Mouse (Mus musculus) limb, embryonic 15.5 days (tissue): ENCODE results near the gene Pon1. TPM values are rescaled to one million over a fixed set of nuclear protein-coding genes. Genes with fewer than 3 reads are reported as not detected.
"Not testable (repeated sequence)": the region's sequence is repeated elsewhere in the genome, so short reads cannot be mapped to it uniquely, and the experiment has no call there.

Source experiments
- ATAC-seq: fragments of 200-750 bp; cut with Nextera tagmentation; 2 replicates; pipeline ENCODE4 v1.8.0; 2017; ENCODE audit warnings: low read depth, moderate TSS enrichment; ENCODE audit not compliant: insufficient number of reproducible peaks, low FRiP score, low TSS enrichment
- H3K27ac ChIP-seq: fragments of 300-500 bp; sonication (generic); 2 replicates; pipeline ENCODE4 v1.5.1; 2015; ENCODE audit warnings: moderate library complexity, mild to moderate bottlenecking, inconsistent platforms
- H3K27me3 ChIP-seq: fragments of 300-500 bp; sonication (generic); 2 replicates; pipeline ENCODE4 v1.6.1; 2015; ENCODE audit warnings: inconsistent platforms
- H3K36me3 ChIP-seq: fragments of 300-500 bp; sonication (generic); 2 replicates; pipeline ENCODE4 v1.6.1; 2015; ENCODE audit warnings: inconsistent platforms
- H3K4me1 ChIP-seq: fragments of 300-500 bp; sonication (generic); 2 replicates; pipeline ENCODE4 v1.6.1; 2015; ENCODE audit warnings: inconsistent platforms
- H3K4me2 ChIP-seq: fragments of 300-500 bp; sonication (generic); 2 replicates; pipeline ENCODE4 v1.6.1; 2015; ENCODE audit warnings: mild to moderate bottlenecking, inconsistent platforms
- H3K4me3 ChIP-seq: fragments of 300-500 bp; sonication (generic); 2 replicates; pipeline ENCODE4 v1.5.1; 2015; ENCODE audit warnings: mild to moderate bottlenecking, inconsistent platforms
- H3K9ac ChIP-seq: fragments of 300-500 bp; sonication (generic); 2 replicates; pipeline ENCODE4 v1.6.1; 2015; ENCODE audit warnings: inconsistent platforms
- H3K9me3 ChIP-seq: fragments of 300-500 bp; sonication (generic); 2 replicates; pipeline ENCODE4 v1.6.1; 2016; ENCODE audit warnings: inconsistent platforms
- WGBS: fragments of 180-500 bp; shearing (Covaris S2); methylation state at CpG from one replicate; pipeline ENCODE4 v1.1.7; 2015; 5-methylcytosine and 5-hydroxymethylcytosine counted together
- polyA plus RNA-seq: library from polyadenylated mRNA; unstranded; fragments of >200 nt; fragmentation: Nextera tagmentation; extraction: Ambion mirVana; gene quantifications from 2 replicates; pipeline ENCODE4 v1.2.1, GENCODE M21; 2015

The Pon1 gene
- polyA plus RNA-seq, result 0.19 TPM in 1 of 2 replicates, not detected in the other

- no peaks in the 10 kb centered on the region for H3K9me3 ChIP-seq
- no peaks in the 10 kb centered on the region for H3K27me3 ChIP-seq
- H3K36me3 ChIP-seq, result no peaks in the 10 kb centered on the region
- H3K4me2 ChIP-seq, result no peak within 1 kb of the TSS
- H3K4me3 ChIP-seq, result no peak within 1 kb of the TSS
- no peaks in the 10 kb centered on the region for H3K4me1 ChIP-seq
- no peak for ATAC-seq
- no peak within 1 kb of the TSS for H3K27ac ChIP-seq
- WGBS, result 34% methylated on average over 5 of the region's 5 CpGs
- no peak within 1 kb of the TSS for H3K9ac ChIP-seq
Measured at GRCm38 (mm10) chr6:5193693-5194092, at the start of gene Pon1. Gene Pon1, minus strand, starts transcription at chr6:5193946.

- Histone ChIP-seq H3K4me1 (no peaks in the 10 kb centered on the region), H3K9ac (no peak overlapping the region), H3K36me3 (no peaks in the 10 kb centered on the region), H3K4me2 (no peak overlapping the region), H3K27me3 (no peaks in the 10 kb centered on the region), H3K9me3 (no peaks in the 10 kb centered on the region), H3K4me3 (no peak overlapping the region), H3K27ac (no peak overlapping the region)
- no peak for ATAC-seq
- WGBS, result 84% methylated on average over 3 of the region's 3 CpGs
Measured at GRCm38 (mm10) chr6:5238799-5239198, 45.1 kb upstream of the Pon1 start.

- no peak for ATAC-seq
Measured at GRCm38 (mm10) chr6:5237510-5237909, 43.8 kb upstream of the Pon1 start.

GRCm38 (mm10) chr6:5236843-5237371 lies 43.2 kb upstream of the Pon1 start:
- H3K27me3 ChIP-seq, result no peaks in the 10 kb centered on the region
- H3K36me3 ChIP-seq, result no peaks in the 10 kb centered on the region
- H3K27ac ChIP-seq, result no peak overlapping the region
- no peaks in the 10 kb centered on the region for H3K4me1 ChIP-seq
- ATAC-seq, result no peak
- H3K9ac ChIP-seq, result no peak overlapping the region
- no peak overlapping the region for H3K4me3 ChIP-seq
- WGBS, result 86% methylated on average over 8 of the region's 8 CpGs
- no peaks in the 10 kb centered on the region for H3K9me3 ChIP-seq
- H3K4me2 ChIP-seq, result no peak overlapping the region

More at GRCm38 (mm10) chr6:5237510-5237909, 43.8 kb upstream of the Pon1 start:
- H3K4me3 ChIP-seq, result no peak overlapping the region
- no peak overlapping the region for H3K4me2 ChIP-seq
- no peak overlapping the region for H3K27ac ChIP-seq
- no peaks in the 10 kb centered on the region for H3K27me3 ChIP-seq
- H3K9me3 ChIP-seq, result no peaks in the 10 kb centered on the region
- WGBS, result 68% methylated on average over 4 of the region's 4 CpGs
- H3K36me3 ChIP-seq, result no peaks in the 10 kb centered on the region
- H3K9ac ChIP-seq, result no peak overlapping the region
- H3K4me1 ChIP-seq, result no peaks in the 10 kb centered on the region

- no peak overlapping the region for H3K9ac ChIP-seq
- ATAC-seq, result no peak
- no peaks in the 10 kb centered on the region for H3K27me3 ChIP-seq
- no peaks in the 10 kb centered on the region for H3K4me1 ChIP-seq
- 82% methylated on average over 3 of the region's 3 CpGs for WGBS
- H3K27ac ChIP-seq, result no peak overlapping the region
- H3K4me2 ChIP-seq, result no peak overlapping the region
- no peaks in the 10 kb centered on the region for H3K9me3 ChIP-seq
- no peaks in the 10 kb centered on the region for H3K36me3 ChIP-seq
- H3K4me3 ChIP-seq, result no peak overlapping the region
Measured at GRCm38 (mm10) chr6:5234563-5234962, 40.8 kb upstream of the Pon1 start.

GRCm38 (mm10) chr6:5233812-5234211 lies 40.1 kb upstream of the Pon1 start:
- H3K36me3 ChIP-seq, result no peaks in the 10 kb centered on the region
- ATAC-seq, result no peak
- H3K4me3 ChIP-seq, result no peak overlapping the region
- no peak overlapping the region for H3K9ac ChIP-seq
- H3K27ac ChIP-seq, result no peak overlapping the region
- H3K27me3 ChIP-seq, result no peaks in the 10 kb centered on the region
- 89% methylated on average over 1 of the region's 1 CpGs for WGBS
- no peak overlapping the region for H3K4me2 ChIP-seq
- H3K4me1 ChIP-seq, result no peaks in the 10 kb centered on the region
- H3K9me3 ChIP-seq, result no peaks in the 10 kb centered on the region

- no peaks in the 10 kb centered on the region for H3K27me3 ChIP-seq
- H3K9me3 ChIP-seq, result no peaks in the 10 kb centered on the region
- H3K27ac ChIP-seq, result no peak overlapping the region
- no peak for ATAC-seq
- no peak overlapping the region for H3K4me2 ChIP-seq
- no peak overlapping the region for H3K4me3 ChIP-seq
- H3K36me3 ChIP-seq, result no peaks in the 10 kb centered on the region
- no peaks in the 10 kb centered on the region for H3K4me1 ChIP-seq
- no peak overlapping the region for H3K9ac ChIP-seq
- whole genome bisulfite sequencing, result 88% methylated on average over 4 of the region's 4 CpGs
Measured at GRCm38 (mm10) chr6:5232022-5232421, 38.3 kb upstream of the Pon1 start.

- 85% methylated on average over 5 of the region's 5 CpGs for WGBS
- no peak for ATAC-seq
- H3K4me1 ChIP-seq, result no peaks in the 10 kb centered on the region
- H3K4me3 ChIP-seq, result no peak overlapping the region
- no peaks in the 10 kb centered on the region for H3K9me3 ChIP-seq
- H3K9ac ChIP-seq, result no peak overlapping the region
- no peaks in the 10 kb centered on the region for H3K36me3 ChIP-seq
- H3K27me3 ChIP-seq, result no peaks in the 10 kb centered on the region
- H3K4me2 ChIP-seq, result no peak overlapping the region
- no peak overlapping the region for H3K27ac ChIP-seq
Measured at GRCm38 (mm10) chr6:5230261-5230660, 36.5 kb upstream of the Pon1 start.

- not testable (repeated sequence) for H3K36me3 ChIP-seq, H3K9ac ChIP-seq, H3K9me3 ChIP-seq, H3K27me3 ChIP-seq, H3K27ac ChIP-seq, H3K4me3 ChIP-seq, H3K4me2 ChIP-seq, H3K4me1 ChIP-seq, ATAC-seq
- 93% methylated on average over 2 of the region's 2 CpGs for WGBS
Measured at GRCm38 (mm10) chr6:5223551-5223950, 29.8 kb upstream of the Pon1 start.

- Histone ChIP-seq H3K4me2 (no peak overlapping the region), H3K4me3 (no peak overlapping the region), H3K9me3 (no peaks in the 10 kb centered on the region), H3K27ac (no peak overlapping the region), H3K4me1 (no peaks in the 10 kb centered on the region), H3K9ac (no peak overlapping the region), H3K36me3 (no peaks in the 10 kb centered on the region), H3K27me3 (no peaks in the 10 kb centered on the region)
- ATAC-seq, result no peak
- 65% methylated on average over 3 of the region's 3 CpGs for WGBS
Measured at GRCm38 (mm10) chr6:5222080-5222479, 28.3 kb upstream of the Pon1 start.

GRCm38 (mm10) chr6:5218190-5218589 lies 24.4 kb upstream of the Pon1 start:
- no peak overlapping the region for H3K9ac ChIP-seq
- 93% methylated on average over 4 of the region's 4 CpGs for WGBS
- H3K4me2 ChIP-seq, result no peak overlapping the region
- no peaks in the 10 kb centered on the region for H3K4me1 ChIP-seq
- no peak for ATAC-seq
- no peaks in the 10 kb centered on the region for H3K9me3 ChIP-seq
- H3K36me3 ChIP-seq, result no peaks in the 10 kb centered on the region
- no peak overlapping the region for H3K4me3 ChIP-seq
- no peaks in the 10 kb centered on the region for H3K27me3 ChIP-seq
- H3K27ac ChIP-seq, result no peak overlapping the region

GRCm38 (mm10) chr6:5207817-5208216 lies 14.1 kb upstream of the Pon1 start:
- 63% methylated on average over 2 of the region's 2 CpGs for WGBS
- H3K4me1 ChIP-seq, result no peaks in the 10 kb centered on the region
- H3K4me3 ChIP-seq, result no peak overlapping the region
- no peak overlapping the region for H3K4me2 ChIP-seq
- H3K27me3 ChIP-seq, result no peaks in the 10 kb centered on the region
- H3K9ac ChIP-seq, result no peak overlapping the region
- no peak overlapping the region for H3K27ac ChIP-seq
- H3K36me3 ChIP-seq, result no peaks in the 10 kb centered on the region
- no peak for ATAC-seq
- H3K9me3 ChIP-seq, result no peaks in the 10 kb centered on the region

- H3K9ac ChIP-seq, result no peak overlapping the region
- no peak for ATAC-seq
- no peaks in the 10 kb centered on the region for H3K36me3 ChIP-seq
- H3K27ac ChIP-seq, result no peak overlapping the region
- H3K4me2 ChIP-seq, result no peak overlapping the region
- no peak overlapping the region for H3K4me3 ChIP-seq
- no peaks in the 10 kb centered on the region for H3K27me3 ChIP-seq
- WGBS, result 75% methylated on average over 3 of the region's 3 CpGs
- no peaks in the 10 kb centered on the region for H3K9me3 ChIP-seq
- no peaks in the 10 kb centered on the region for H3K4me1 ChIP-seq
Measured at GRCm38 (mm10) chr6:5199916-5200315, 6.2 kb upstream of the Pon1 start.
